Mouse (Mus musculus) intestine, embryonic 14.5 days (tissue): ENCODE results near the gene Ankar. TPM values are rescaled to one million over a fixed set of nuclear protein-coding genes. Genes with fewer than 3 reads are reported as not detected.
A peak's percentile ranks its signal among the peaks of the same experiment; 100 is the strongest.

Experiments
- ATAC-seq: fragments of 200-750 bp; cut with Nextera tagmentation; replicated peaks from 2 replicates; pipeline ENCODE4 v1.8.0; 2017; ENCODE audit warnings: low read depth, moderate number of reproducible peaks, moderate TSS enrichment, moderate library complexity; ENCODE audit not compliant: low FRiP score, low TSS enrichment
- DNase-seq: peaks from one replicate; pipeline ENCODE4 v3.0.0-alpha.2; 2018; ENCODE audit warnings: low spot score
- H3K27ac ChIP-seq: fragments of 300-500 bp; sonication (generic); 2 replicates; pipeline ENCODE4 v1.5.1; 2014; ENCODE audit warnings: low read depth, mild to moderate bottlenecking, control low read depth
- H3K27me3 ChIP-seq: fragments of 300-500 bp; sonication (generic); replicated peaks from 2 replicates; pipeline ENCODE4 v1.6.1; 2014; ENCODE audit warnings: low read length, control low read depth; ENCODE audit not compliant: control insufficient read depth, insufficient read depth
- H3K36me3 ChIP-seq: fragments of 300-500 bp; sonication (generic); 2 replicates; pipeline ENCODE4 v1.6.1; 2014; ENCODE audit warnings: low read length, control low read depth; ENCODE audit not compliant: control insufficient read depth, insufficient read depth
- H3K4me1 ChIP-seq: fragments of 300-500 bp; sonication (generic); replicated peaks from 2 replicates; pipeline ENCODE4 v1.6.1; 2014; ENCODE audit warnings: low read length, control low read depth, mixed read lengths; ENCODE audit not compliant: control insufficient read depth, insufficient read depth
- H3K4me2 ChIP-seq: fragments of 300-500 bp; sonication (generic); 2 replicates; pipeline ENCODE4 v1.6.1; 2014; ENCODE audit warnings: low read length
- H3K4me3 ChIP-seq: fragments of 300-500 bp; sonication (generic); 2 replicates; pipeline ENCODE4 v1.5.1; 2014; ENCODE audit warnings: low read depth, low read length, control low read depth, mixed read lengths
- H3K9ac ChIP-seq: fragments of 300-500 bp; sonication (generic); 2 replicates; pipeline ENCODE4 v1.6.1; 2014; ENCODE audit warnings: mild to moderate bottlenecking, low read length
- H3K9me3 ChIP-seq: fragments of 300-500 bp; sonication (generic); 2 replicates; pipeline ENCODE4 v1.6.1; 2016; ENCODE audit warnings: low read length, control low read depth; ENCODE audit not compliant: control insufficient read depth
- WGBS: fragments of 180-500 bp; shearing (Covaris S2); extraction: QIAGEN DNeasy Blood & Tissue Kit; methylation state at CpG from one replicate; pipeline ENCODE4 v1.1.7; 2014; 5-methylcytosine and 5-hydroxymethylcytosine counted together
- polyA plus RNA-seq: library from polyadenylated mRNA; unstranded; fragments of >200 nt; fragmentation: Nextera tagmentation; extraction: Ambion mirVana; gene quantifications from 2 replicates; pipeline ENCODE4 v1.2.1, GENCODE M21; 2014

The Ankar gene
- polyA plus RNA-seq, 1 experiment from 2014 or later = not detected

- DNase-seq (no peak), ATAC-seq (no peak)
- no peaks in the 10 kb centered on the region for H3K36me3 ChIP-seq
- no peaks in the 10 kb centered on the region for H3K4me1 ChIP-seq
- no peak overlapping the region for H3K4me2 ChIP-seq
- no peak overlapping the region for H3K4me3 ChIP-seq
- no peak overlapping the region for H3K27ac ChIP-seq
- H3K27me3 ChIP-seq = no peaks in the 10 kb centered on the region
- H3K9ac ChIP-seq = no peak overlapping the region
- H3K9me3 ChIP-seq = no peaks in the 10 kb centered on the region
- 51% methylated on average over 3 of the region's 3 CpGs for WGBS
These were observed 4.1 kb downstream of the Ankar start for GRCm38 (mm10) chr1:72696256-72696655.

- DNase-seq (no peak), ATAC-seq (no peak)
- Histone ChIP-seq H3K9ac (no peak overlapping the region), H3K4me1 (no peaks in the 10 kb centered on the region), H3K9me3 (no peaks in the 10 kb centered on the region), H3K36me3 (no peaks in the 10 kb centered on the region), H3K27me3 (no peaks in the 10 kb centered on the region), H3K4me3 (no peak overlapping the region), H3K4me2 (no peak overlapping the region), H3K27ac (no peak overlapping the region)
- WGBS = 42% methylated on average over 3 of the region's 3 CpGs
These were observed 27.3 kb downstream of the Ankar start for GRCm38 (mm10) chr1:72673070-72673469.

- 37% methylated on average over 49 of the region's 49 CpGs for WGBS
- Histone ChIP-seq H3K4me3 (peak overlapping the region; percentile 23), H3K4me1 (no peaks in the 10 kb centered on the region), H3K9me3 (0 out of 2 replicates have a peak, but pooled peaks cover 5% of the 10 kb centered on the region), H3K4me2 (peak overlapping the region; percentile 49), H3K9ac (no peak overlapping the region), H3K27me3 (no peaks in the 10 kb centered on the region), H3K36me3 (no peaks in the 10 kb centered on the region), H3K27ac (no peak overlapping the region)
- ATAC-seq (peak; percentile 50; the same call in 1 of the 2 replicates), DNase-seq (peak; percentile 81)
These were observed 59.5 kb downstream of the Ankar start for GRCm38 (mm10) chr1:72640658-72641410.

DNA sequence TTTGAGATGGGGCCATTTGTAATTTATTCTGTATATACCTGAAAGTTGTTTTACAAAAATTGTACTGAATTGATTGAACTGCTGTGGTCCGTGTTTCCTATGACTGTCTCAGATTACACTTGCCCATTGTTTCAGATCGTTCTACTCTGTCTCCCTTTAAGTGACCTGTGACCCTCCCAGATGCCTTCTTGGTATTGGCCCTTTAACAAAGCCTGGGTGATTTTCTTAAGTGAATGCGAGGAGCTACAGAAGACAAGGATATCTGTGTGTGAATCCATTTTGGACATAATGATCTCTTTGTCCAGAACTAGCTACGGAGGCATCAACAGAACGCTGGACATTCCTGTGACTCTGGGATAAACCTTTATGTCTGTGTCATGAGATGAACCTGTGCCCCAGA lies 65.2 kb downstream of the Ankar start:
- no peak for DNase-seq

DNA sequence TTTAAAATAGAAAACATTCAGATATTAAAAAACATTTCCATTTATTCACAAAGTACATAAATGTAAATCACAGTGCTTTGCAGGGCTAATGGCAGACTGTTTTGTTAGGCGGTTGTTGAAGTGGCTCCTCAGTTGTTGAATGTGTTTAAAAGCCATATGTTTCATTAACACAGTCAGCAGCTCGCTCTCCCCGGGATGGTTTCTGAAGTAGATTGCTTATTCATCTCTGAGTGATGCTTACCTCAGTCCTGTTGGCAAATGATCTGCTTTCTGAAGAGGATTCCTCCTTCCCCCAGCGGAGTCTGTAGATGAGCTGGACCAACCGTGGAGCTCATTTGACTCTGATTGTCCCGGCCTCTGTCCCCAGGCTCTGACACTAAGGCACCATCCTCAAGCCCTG lies 88.2 kb downstream of the Ankar start:
- H3K27ac ChIP-seq = no peak overlapping the region
- peaks cover 83% of the 10 kb centered on the region for H3K36me3 ChIP-seq
- H3K9ac ChIP-seq = no peak overlapping the region
- H3K27me3 ChIP-seq = no peaks in the 10 kb centered on the region
- H3K4me1 ChIP-seq = no peaks in the 10 kb centered on the region
- DNase-seq = no peak
- no peak overlapping the region for H3K4me3 ChIP-seq
- 93% methylated on average over 6 of the region's 6 CpGs for WGBS
- no peak for ATAC-seq
- no peaks in the 10 kb centered on the region for H3K9me3 ChIP-seq
- H3K4me2 ChIP-seq = no peak overlapping the region

More for the DNA sequence above, 65.2 kb downstream of the Ankar start:
- H3K9ac ChIP-seq = no peak overlapping the region
- WGBS = 60% methylated on average over 5 of the region's 5 CpGs
- H3K4me1 ChIP-seq = no peaks in the 10 kb centered on the region
- H3K36me3 ChIP-seq = peaks cover 34% of the 10 kb centered on the region
- H3K27ac ChIP-seq = no peak overlapping the region
- H3K4me2 ChIP-seq = no peak overlapping the region
- H3K27me3 ChIP-seq = no peaks in the 10 kb centered on the region
- 0 out of 2 replicates have a peak, but pooled peaks cover under 1% of the 10 kb centered on the region for H3K9me3 ChIP-seq
- ATAC-seq = no peak
- no peak overlapping the region for H3K4me3 ChIP-seq

GRCm38 (mm10) chr1:72609887-72610877 lies 90.2 kb downstream of the Ankar start:
- Histone ChIP-seq H3K4me3 (no peak overlapping the region), H3K9me3 (no peaks in the 10 kb centered on the region), H3K27ac (no peak overlapping the region), H3K4me1 (no peaks in the 10 kb centered on the region), H3K4me2 (no peak overlapping the region), H3K27me3 (no peaks in the 10 kb centered on the region), H3K9ac (no peak overlapping the region), H3K36me3 (peaks cover 73% of the 10 kb centered on the region)
- DNase-seq (no peak), ATAC-seq (no peak)
- WGBS = 82% methylated on average over 23 of the region's 23 CpGs

- H3K27me3 ChIP-seq = no peaks in the 10 kb centered on the region
- no peak overlapping the region for H3K9ac ChIP-seq
- no peak for ATAC-seq
- peaks cover 67% of the 10 kb centered on the region for H3K36me3 ChIP-seq
- H3K4me1 ChIP-seq = no peaks in the 10 kb centered on the region
- H3K4me2 ChIP-seq = no peak overlapping the region
- 87% methylated on average over 10 of the region's 10 CpGs for WGBS
- no peak overlapping the region for H3K27ac ChIP-seq
- H3K9me3 ChIP-seq = no peaks in the 10 kb centered on the region
- no peak overlapping the region for H3K4me3 ChIP-seq
- DNase-seq = no peak
These were observed 91.2 kb downstream of the Ankar start for GRCm38 (mm10) chr1:72609129-72609528.

DNA sequence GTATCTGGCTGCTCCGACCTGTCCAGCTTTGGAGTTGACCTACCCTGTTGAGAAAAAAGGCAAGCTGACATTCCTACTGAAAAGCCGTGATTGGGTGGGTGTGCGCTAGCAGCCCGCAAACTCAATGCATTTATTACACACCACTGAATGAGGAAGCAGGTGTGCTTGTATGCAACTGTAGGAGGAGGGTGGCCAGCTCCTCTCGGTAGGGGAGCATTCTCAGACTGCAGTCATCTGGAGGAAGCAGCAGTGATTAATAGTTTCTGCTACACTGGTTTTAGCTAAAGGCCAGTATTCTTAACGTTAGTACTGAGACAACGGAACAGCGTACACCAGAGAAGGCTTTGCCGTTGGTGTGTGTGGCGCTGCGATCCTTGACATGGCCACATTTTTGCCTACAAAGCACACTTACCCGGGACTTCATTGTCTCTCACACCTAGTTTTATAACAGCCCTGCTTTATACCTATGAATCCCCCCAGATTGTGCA lies 94.1 kb downstream of the Ankar start:
- Histone ChIP-seq H3K27ac (no peak overlapping the region), H3K27me3 (no peaks in the 10 kb centered on the region), H3K9me3 (no peaks in the 10 kb centered on the region), H3K36me3 (peaks cover 58% of the 10 kb centered on the region), H3K4me3 (no peak overlapping the region), H3K9ac (no peak overlapping the region), H3K4me2 (no peak overlapping the region), H3K4me1 (no peaks in the 10 kb centered on the region)
- WGBS = 83% methylated on average over 12 of the region's 12 CpGs
- DNase-seq (no peak), ATAC-seq (no peak)
